ENCODE assay signal across 22 mouse cellular contexts in the genomic region with DNA sequence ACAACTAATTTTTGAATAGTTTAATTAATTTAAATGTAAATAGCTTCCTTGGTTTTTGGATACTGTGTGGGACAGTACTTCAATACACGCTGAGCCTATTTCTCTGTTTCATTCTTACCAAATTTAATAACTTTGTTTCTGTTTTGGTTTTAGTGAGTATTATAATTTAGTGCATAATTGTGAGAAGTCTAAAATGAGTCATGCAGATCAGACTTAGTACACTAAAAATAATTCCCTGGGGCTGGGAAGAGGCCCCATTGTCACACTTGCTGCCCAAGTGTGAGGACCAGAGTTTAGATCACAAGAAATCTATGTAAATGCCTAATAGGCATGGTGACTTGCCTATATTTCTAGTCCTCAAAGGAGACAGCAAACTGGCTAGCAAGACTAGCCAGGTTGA. TPM values are rescaled to one million over a fixed set of nuclear protein-coding genes. Genes with fewer than 3 reads are reported as not detected.
A peak's percentile ranks its signal among the peaks of the same experiment; 100 is the strongest.
DNase-seq lines count a peak whose midpoint lies in the region; ATAC-seq and TF ChIP-seq lines count a peak whose summit lies in the region.
"Had no signal": no experiment of that assay in that cellular context is flagged by ENCODE, and none has a peak within 500 bp of the region (broad histone marks: within the 10 kb centered on the region; RNA-seq: fewer than 3 reads in every experiment).

No protein-coding gene starts in this region.

- no peaks in the 10 kb centered on the region for H3K9me3 ChIP-seq in CH12.LX (replicated peaks; ENCODE audit: low read length)
- no peaks in the 10 kb centered on the region for H3K9me3 ChIP-seq in heart, embryonic 11.5 days (replicated peaks; ENCODE audit: control insufficient read depth, low read length)
- H3K9me3 ChIP-seq: embryonic facial prominence, embryonic 15.5 days; forebrain, embryonic 15.5 days; hindbrain, embryonic 12.5 days had no signal

- TF ChIP-seq RAD21 in CH12.LX (IDR thresholded peaks at IDR 0.05; ENCODE audit: low read depth, low read length): no peak

- DNase-seq in CD4-positive, CD25-positive, alpha-beta regulatory T cell, adult 2 months (ENCODE audit: low read depth, low spot score): peak; percentile 8
- DNase-seq in CH12.LX (ENCODE audit: extremely low read depth): peak; percentile 29
- peak; percentile 56 for DNase-seq in induced T-regulatory cell, adult 2 months (ENCODE audit: low read depth)
- DNase-seq in natural killer cell, adult 2 months (ENCODE audit: low spot score in 2 of 2): peak; percentile 18 to 48
- no peak for DNase-seq in kidney, postnatal 25 days
- no peak for DNase-seq in layer of hippocampus, postnatal 36 days
- DNase-seq: adrenal gland, postnatal 10 days; B cell, adult 2 months; cerebellum, adult 2 months; cerebellum, postnatal 10 days; embryo, embryonic 11 days; gastrocnemius, postnatal 36 days; heart, adult 11 months; heart, postnatal 10 days; heart, postnatal 4 days; kidney, adult 2 months had no signal

- no peaks in the 10 kb centered on the region for H3K79me2 ChIP-seq in CH12.LX (replicated peaks; ENCODE audit: control insufficient read depth, extremely low read depth, insufficient read depth, poor library complexity, severe bottlenecking)

- ATAC-seq in heart, embryonic 11.5 days (replicated peaks; ENCODE audit: insufficient number of reproducible peaks, low FRiP score, low TSS enrichment): no peak
- ATAC-seq: forebrain, embryonic 15.5 days; hindbrain, embryonic 16.5 days; intestine, embryonic 16.5 days had no signal

- in situ Hi-C loops in CH12.LX (cut with MboI; ENCODE audit: low pct_ligation_motif_present, low pct_unique_long_range_greater_than_20kb, low sequenced_read_pairs): no loop called here

- dilution Hi-C loops in CH12.LX (cut with MboI; ENCODE audit: extremely low pct_ligation_motif_present, extremely low pct_unique_long_range_greater_than_20kb, low sequenced_read_pairs): no loop called here

- WGBS in heart, embryonic 11.5 days (ENCODE audit: insufficient replicate concordance): 85% methylated on average over 1 of the region's 1 CpGs

- no peak overlapping the region for H3K9ac ChIP-seq in CH12.LX (ENCODE audit: insufficient read depth, low read depth)
- no peak overlapping the region for H3K9ac ChIP-seq in heart, embryonic 11.5 days (ENCODE audit: low read depth, low read length)
- H3K9ac ChIP-seq: embryonic facial prominence, embryonic 15.5 days; forebrain, embryonic 15.5 days; hindbrain, embryonic 12.5 days had no signal

- TF ChIP-seq EP300 in CH12.LX (IDR thresholded peaks at IDR 0.05; ENCODE audit: low read length): peak; percentile 78

- H3K27ac ChIP-seq in CH12.LX (ENCODE audit: insufficient read depth, low read depth): no peak overlapping the region
- H3K27ac ChIP-seq in heart, embryonic 11.5 days (ENCODE audit: low read depth, low read length): no peak overlapping the region
- H3K27ac ChIP-seq: embryonic facial prominence, embryonic 15.5 days; forebrain, embryonic 15.5 days; hindbrain, embryonic 12.5 days had no signal

- no peaks in the 10 kb centered on the region for H3K36me3 ChIP-seq in CH12.LX (replicated peaks in 1 of 2; ENCODE audit: control insufficient read depth in 1 of 2, insufficient read depth in 1 of 2, low read length in 1 of 2)
- H3K36me3 ChIP-seq in heart, embryonic 11.5 days (ENCODE audit: control insufficient read depth, insufficient read depth, low read length): no peaks in the 10 kb centered on the region
- H3K36me3 ChIP-seq: embryonic facial prominence, embryonic 15.5 days; forebrain, embryonic 15.5 days; hindbrain, embryonic 12.5 days had no signal

- H3K4me1 ChIP-seq in CH12.LX (ENCODE audit: control insufficient read depth in 1 of 2, insufficient read depth in 2 of 2): peaks cover 2 to 12% of the 10 kb centered on the region in 2 experiments; a peak in 3 of 4 replicates
- no peaks in the 10 kb centered on the region for H3K4me1 ChIP-seq in heart, embryonic 11.5 days (ENCODE audit: control insufficient read depth, insufficient read depth, low read length)
- H3K4me1 ChIP-seq: embryonic facial prominence, embryonic 15.5 days; forebrain, embryonic 15.5 days; hindbrain, embryonic 12.5 days had no signal

- H3K27me3 ChIP-seq in CH12.LX (replicated peaks): no peaks in the 10 kb centered on the region
- no peaks in the 10 kb centered on the region for H3K27me3 ChIP-seq in heart, embryonic 11.5 days (ENCODE audit: control insufficient read depth, insufficient read depth, low read length)
- H3K27me3 ChIP-seq: embryonic facial prominence, embryonic 15.5 days; forebrain, embryonic 15.5 days; hindbrain, embryonic 12.5 days had no signal

- no peak for TF ChIP-seq CTCF in CH12.LX (conservative IDR thresholded peaks at IDR 0.05 in 1 of 2, IDR thresholded peaks at IDR 0.05 in 1 of 2; ENCODE audit: low read depth in 2 of 2, low read length in 2 of 2)

- no peak for TF ChIP-seq POLR2A in CH12.LX (IDR thresholded peaks at IDR 0.05; ENCODE audit: low read depth, low read length)

- H3K4me3 ChIP-seq in CH12.LX (replicated peaks in 1 of 3; ENCODE audit: low read depth in 2 of 3, low read length in 2 of 3, poor library complexity in 1 of 3): no peak overlapping the region
- H3K4me3 ChIP-seq in heart, embryonic 11.5 days (ENCODE audit: low read depth, low read length): no peak overlapping the region
- H3K4me3 ChIP-seq: embryonic facial prominence, embryonic 15.5 days; forebrain, embryonic 15.5 days; hindbrain, embryonic 12.5 days had no signal

- H3K4me2 ChIP-seq in CH12.LX (ENCODE audit: insufficient read depth, low read depth, poor library complexity, severe bottlenecking): no peak overlapping the region
- H3K4me2 ChIP-seq in heart, embryonic 11.5 days: no peak overlapping the region
- H3K4me2 ChIP-seq: embryonic facial prominence, embryonic 15.5 days; forebrain, embryonic 15.5 days; hindbrain, embryonic 12.5 days had no signal

TF ChIP-seq in CH12.LX, 34 proteins besides CTCF, POLR2A, EP300 and RAD21:
- TF ChIP-seq JUND (conservative IDR thresholded peaks at IDR 0.05; ENCODE audit: low read depth, low read length) (0 out of 2 replicates have a peak, but pooled peaks have one; percentile 48), MEF2A (IDR thresholded peaks at IDR 0.05; ENCODE audit: borderline replicate concordance, low read depth, low read length) (peak; percentile 84; the same call in 1 of the 2 replicates), ETS1 (conservative IDR thresholded peaks at IDR 0.05; ENCODE audit: low read depth, low read length) (peak; percentile 52; the same call in 1 of the 2 replicates), JUN (IDR thresholded peaks at IDR 0.05; ENCODE audit: insufficient read depth, low read depth, low read length) (peak; percentile 48; the same call in 1 of the 2 replicates), ZMIZ1 (IDR thresholded peaks at IDR 0.05; ENCODE audit: low read depth, low read length) (no peak), IRF4 (IDR thresholded peaks at IDR 0.05; ENCODE audit: low read depth, low read length) (peak; percentile 83), TBP (conservative IDR thresholded peaks at IDR 0.05; ENCODE audit: low read depth, low read length) (no peak), BHLHE40 (IDR thresholded peaks at IDR 0.05; ENCODE audit: low read depth, low read length) (peak; percentile 70), TCF12 (IDR thresholded peaks at IDR 0.05; ENCODE audit: low read depth, low read length) (0 out of 2 replicates have a peak, but pooled peaks have one; percentile 22), CHD1 (IDR thresholded peaks at IDR 0.05; ENCODE audit: low read depth, low read length) (no peak), E2F4 (IDR thresholded peaks at IDR 0.05; ENCODE audit: insufficient replicate concordance, low read depth, low read length) (no peak)

RNA-seq across cellular contexts. Expression of a gene that starts 33.9 kb away (rescaled TPM):
- total RNA-seq in CH12.LX (2012; rRNA removed) (249 and 276 TPM in 2 replicates), CH12.LX (2014; rRNA removed) (332 and 386 TPM in 2 replicates)
- 151 and 174 TPM in 2 replicates for polyA plus RNA-seq in CH12.LX (2012; ENCODE audit: insufficient read length, low read depth)
- 76.6 and 101 TPM in 2 replicates for polyA plus RNA-seq in heart, embryonic 11.5 days (2014; fragmentation: Nextera tagmentation; extraction: Ambion mirVana)
- 100 to 1,000 TPM; 126 to 129 TPM for total RNA-seq in layer of hippocampus, postnatal 36 days (2021)

Comparison
In these comparisons a context has a peak if more than half of its experiments do, and no peak if none do; other contexts are left out.
1. DNase-seq: peak in CD4-positive, CD25-positive, alpha-beta regulatory T cell, adult 2 months (single experiment), CH12.LX (single experiment), induced T-regulatory cell, adult 2 months (single experiment) and natural killer cell, adult 2 months (2 of 2); none in kidney, postnatal 25 days (0 of 2) and layer of hippocampus, postnatal 36 days (0 of 2).